Mouse (Mus musculus) spleen, embryonic (tissue): ENCODE data around the gene Snx20.
"Not testable (repeated sequence)": the region's sequence is repeated elsewhere in the genome, so short reads cannot be mapped to it uniquely, and the experiment has no call there.

ENCODE experiments used
- CTCF ChIA-PET: fragments of 350-600 bp; sonication (Branson Sonifier 250); formaldehyde crosslinking; loops from one replicate; lab custom pipeline; 2022; lab: Charles Lee

The Snx20 gene

DNA sequence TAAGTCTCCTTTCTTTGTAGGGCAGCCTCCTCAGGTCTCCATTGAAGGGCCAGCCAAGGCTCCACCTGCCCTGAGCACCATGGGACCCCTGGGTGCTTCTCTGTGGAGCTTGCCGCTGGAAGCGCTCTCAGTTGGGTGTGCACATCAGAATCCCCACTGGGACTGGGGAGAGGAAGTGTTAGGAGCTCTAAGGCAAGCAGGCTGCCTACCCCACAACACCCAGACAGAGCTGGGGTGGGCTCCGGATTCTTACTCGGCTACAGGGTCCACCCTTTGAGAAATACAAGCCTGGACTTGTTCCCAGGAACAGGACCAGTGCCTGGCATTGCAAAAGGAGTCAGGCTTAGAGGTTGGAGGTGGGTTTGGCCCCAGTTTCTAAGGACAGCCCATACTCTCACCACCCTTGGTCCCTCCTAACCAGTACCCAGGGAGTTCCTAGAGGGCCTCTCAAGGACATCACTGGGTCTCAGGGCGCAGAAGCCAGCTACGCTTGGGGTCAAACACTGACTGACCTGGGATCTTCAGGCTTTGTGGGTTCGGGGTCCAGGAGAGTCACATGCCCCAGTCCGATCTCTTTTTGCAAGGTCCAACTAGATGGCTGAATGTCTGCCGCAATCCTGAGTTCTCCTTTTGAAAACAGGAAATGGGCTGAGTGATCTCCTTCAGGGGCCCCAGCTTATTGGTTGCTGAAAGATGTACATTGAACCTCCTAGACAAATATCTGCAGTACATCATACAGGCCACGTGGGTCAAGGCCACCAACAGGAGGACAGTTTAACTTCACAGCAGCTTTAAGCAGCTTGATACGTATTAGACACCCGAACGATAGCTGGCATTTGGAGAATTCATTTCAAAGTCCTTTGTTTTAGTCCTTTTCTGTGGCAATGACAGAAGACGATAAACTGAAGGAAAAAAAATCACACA is at the start of gene Snx20:
Snx20 (minus strand) TSS at position 655 of the 924 bp plus-strand sequence.
- CTCF ChIA-PET = interaction anchor here (1.1 to 1.5 kb wide), 2 partner anchors 25 to 34 kb away, joined by 3 read pairs; no protein-coding TSS in a partner anchor

DNA sequence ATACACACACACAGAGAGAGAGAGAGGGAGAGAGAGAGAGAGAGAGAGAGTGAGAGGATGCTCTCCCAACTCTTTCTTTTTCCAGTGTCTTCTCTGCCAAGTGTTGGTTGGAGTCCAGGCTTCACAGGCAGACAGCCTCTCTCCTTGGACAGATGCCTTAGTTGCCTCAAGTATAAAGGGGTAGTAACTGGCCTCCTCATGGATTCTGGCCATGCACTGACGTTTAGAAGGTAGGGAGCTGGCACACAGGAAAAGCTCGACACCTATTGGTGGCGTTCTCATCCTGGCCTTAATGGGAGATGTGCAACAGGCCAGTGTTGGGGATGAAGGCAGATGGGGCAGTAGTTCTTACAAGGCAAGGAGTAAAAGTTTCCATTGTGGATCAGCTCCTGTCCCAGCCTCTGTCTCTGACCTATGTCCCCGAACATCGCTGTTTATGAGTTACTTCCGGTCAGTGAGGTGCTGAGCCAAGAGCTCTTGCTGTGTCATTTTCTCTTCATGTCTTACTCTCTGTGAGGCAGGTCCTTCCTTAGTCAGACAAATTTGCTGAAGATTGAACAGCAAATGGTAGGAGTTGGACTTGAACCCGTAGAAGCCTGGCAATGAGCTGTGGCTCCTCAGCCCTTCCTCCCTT is 47.8 kb upstream of the Snx20 start:
- CTCF ChIA-PET = interaction anchor here (0.7 kb wide), 1 partner anchor 29 kb away, joined by 3 read pairs; no protein-coding TSS in a partner anchor

DNA sequence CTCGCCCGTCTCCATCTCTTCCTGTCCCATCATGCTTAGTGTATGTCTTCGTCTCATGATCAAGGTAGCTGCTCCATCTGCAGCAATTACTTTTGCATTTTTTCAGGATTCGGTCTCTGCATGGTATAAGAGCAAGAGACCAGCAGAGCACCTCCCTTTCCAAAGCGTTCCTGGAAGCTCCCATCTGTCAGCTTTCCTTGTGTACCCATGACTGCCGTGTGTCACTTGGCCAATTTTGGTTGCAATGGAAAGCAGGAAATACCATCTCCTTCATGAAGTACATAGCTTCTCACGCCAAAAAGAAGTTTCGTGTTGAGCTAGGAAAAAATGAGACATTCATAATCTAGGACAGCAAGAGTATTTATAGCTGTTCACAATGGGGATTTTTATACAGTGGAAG is 45.1 kb upstream of the Snx20 start:
- CTCF ChIA-PET = interaction anchor here (0.7 kb wide), 1 partner anchor 31 kb away, joined by 6 read pairs; no protein-coding TSS in a partner anchor

DNA sequence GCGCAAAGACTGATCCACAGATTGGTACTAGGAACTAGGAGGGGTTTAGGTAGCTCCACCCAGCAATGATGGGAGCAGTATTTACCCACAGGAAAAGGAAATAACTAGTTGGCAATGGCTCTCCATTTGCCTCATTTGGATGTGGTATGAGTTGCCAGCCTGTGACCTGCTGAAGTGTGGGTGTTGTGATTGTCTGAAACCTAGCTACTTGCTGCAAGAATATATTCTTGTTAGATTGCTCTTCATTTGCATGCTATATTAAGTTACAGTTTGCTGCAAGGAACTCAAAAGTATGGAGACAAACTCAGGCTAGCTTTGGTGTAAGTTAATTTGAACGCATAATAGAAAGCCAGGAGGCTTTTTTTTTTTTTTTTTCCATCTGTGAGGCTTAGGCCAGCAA is 44.6 kb upstream of the Snx20 start:
- CTCF ChIA-PET = interaction anchor here (0.6 to 0.7 kb wide), 3 partner anchors 21 to 337 kb away, joined by 5 to 6 read pairs (median 6); no protein-coding TSS in a partner anchor

DNA sequence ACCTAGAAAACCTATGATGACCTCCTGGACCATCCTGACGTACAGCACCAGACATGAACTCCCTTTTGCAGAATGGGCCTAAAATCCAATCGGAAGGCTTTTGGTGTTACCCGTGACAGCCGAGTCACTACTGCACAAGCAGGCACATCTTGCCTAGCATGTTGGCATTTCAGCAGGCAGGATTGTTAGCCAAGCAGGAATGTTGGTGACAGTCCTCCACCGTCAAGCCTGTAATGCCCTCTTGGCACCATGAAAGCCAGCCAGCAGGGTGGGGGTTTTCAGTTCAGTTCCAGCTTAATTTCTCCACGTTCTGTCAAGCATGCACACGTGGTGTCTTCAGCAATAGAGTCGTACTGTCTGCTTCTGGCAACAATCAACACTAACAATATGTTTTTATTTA is 41.1 kb upstream of the Snx20 start:
- CTCF ChIA-PET = no interaction called here

DNA sequence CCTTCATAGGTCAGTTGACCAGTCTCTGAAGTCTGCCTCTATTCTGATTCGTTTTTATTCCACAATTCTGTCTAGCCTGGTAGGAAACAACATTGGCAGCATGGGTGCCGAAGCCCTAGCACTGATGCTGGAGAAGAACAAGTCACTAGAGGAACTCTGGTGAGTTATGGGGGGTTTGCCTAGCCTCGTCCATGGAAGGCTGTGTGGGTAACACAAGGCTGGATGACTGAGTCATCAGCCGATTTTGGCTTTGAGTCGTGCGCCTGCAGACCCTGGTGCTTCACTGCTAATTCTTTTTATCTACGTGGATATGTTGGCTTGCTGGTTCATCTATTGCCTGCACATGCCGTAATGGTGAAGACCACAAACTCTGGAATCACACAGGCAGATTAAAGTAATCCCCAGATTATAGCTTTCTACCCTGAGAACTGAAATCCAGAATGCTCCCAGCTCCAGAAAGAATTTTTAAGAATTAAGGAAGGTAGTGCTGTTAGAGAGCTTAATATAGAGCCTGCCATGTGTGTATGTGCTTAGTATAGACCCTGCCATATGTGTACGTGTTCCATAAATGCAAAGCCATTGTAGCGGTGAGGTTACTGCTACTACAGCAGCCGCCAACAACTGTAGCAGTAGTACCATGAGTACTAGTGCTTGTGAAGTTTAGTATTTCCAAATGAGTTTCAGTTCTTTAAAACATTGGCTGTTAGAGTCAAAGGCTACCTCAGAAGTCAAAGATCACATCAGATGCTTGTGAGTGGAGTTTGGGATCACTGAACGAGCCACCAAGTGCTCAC is 39.6 kb upstream of the Snx20 start:
- CTCF ChIA-PET = no interaction called here

DNA sequence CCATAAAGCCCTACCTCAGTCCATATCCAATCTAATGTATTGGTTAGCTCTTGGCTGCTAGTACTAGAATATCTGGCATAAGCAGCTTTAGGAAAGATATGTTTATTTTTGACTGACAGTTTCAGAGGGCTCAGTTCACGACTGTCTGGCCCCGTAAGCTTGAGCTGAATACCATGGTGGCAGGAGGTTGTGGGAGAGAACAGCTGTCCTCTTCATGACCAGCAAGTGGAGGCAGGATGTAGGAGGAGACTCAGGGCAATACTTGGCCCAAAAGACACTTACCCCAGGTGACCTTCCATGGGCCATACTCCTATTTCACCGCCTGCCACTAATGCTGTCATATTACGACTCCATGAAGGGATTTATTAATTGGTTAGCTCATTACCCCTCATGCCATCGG is 37.9 kb upstream of the Snx20 start:
- CTCF ChIA-PET = interaction anchor here (1.0 kb wide), 1 partner anchor 15 kb away, joined by 5 read pairs; no protein-coding TSS in a partner anchor

DNA sequence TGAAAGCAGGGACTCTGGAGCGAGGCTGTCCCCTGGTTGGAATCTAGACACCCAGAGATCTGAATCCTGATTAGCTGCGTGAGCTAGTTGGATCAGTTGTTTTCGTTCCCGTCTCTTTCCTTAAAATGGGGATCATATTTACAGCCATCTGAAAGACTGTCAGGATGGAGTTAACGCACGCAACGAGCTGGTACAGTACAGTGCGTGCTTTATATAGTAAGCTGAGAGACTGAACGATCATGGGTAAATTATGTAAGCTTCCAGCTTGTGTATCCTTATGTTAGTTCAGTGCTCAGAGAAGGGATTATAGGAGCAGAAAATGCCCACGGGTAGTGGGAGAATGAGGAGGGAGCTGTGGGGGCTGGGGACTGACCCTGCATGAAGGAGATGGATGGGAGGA is 35.6 kb upstream of the Snx20 start:
- CTCF ChIA-PET = no interaction called here

DNA sequence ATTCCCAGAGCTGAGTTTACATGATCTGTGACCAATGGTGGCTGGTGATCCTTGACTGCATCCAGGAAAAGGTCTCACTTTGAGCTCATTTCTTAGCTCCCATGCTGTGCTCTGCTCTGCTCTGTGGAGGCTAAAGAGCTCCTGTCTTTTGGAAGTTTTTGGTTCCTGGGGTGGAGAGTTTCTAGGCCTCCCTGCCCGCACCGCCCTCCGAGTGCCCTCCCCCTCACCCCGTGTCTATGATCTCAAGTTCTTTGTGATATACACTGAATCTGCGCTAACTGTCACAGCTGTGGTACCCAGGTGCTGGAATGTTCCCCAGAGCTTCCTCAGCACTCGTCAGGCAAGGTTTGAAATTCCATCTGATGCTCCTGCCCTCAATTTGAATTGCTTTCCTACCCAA is 34.9 kb upstream of the Snx20 start:
- CTCF ChIA-PET = interaction anchor here (1.0 kb wide), 1 partner anchor 8 kb away, joined by 3 read pairs; no protein-coding TSS in a partner anchor

DNA sequence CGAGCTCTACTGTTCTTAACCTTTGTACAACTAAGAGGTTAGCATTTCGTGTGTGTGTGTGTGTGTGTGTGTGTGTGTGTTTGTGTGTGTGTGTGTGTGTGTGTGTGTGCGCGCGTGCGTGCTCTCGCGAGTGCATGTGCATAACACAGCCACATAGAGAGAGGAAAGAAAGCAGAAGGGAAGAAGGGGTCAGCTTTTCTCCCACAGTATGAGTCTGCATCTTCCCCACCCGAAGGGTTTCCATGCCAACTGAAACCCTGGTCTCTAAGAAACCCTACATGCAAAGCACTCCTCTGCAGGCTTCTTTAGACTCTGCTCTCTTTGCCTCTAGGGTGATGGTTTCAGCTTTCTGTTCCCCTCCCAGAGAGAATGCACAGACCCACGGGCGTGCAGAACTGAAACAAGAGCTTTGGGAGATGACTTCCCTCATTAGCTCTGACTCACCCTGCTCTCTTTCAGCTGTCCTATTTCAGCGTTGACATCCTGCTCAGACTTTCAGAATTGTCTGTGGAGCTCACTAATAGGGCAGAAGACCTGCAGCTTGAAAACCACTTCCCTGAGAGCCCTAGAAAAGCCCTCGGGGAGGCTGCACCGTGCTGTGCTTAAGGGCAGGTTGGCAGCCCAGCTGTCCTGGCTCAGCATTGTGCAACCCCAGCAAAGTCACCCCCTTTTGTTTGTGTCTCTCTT is 32.6 kb upstream of the Snx20 start:
- CTCF ChIA-PET = interaction anchor here (0.7 to 3.4 kb wide), 3 partner anchors 25 to 33 kb away, joined by 3 to 32 read pairs (median 3); partner anchors contain the start of genes Cyld and Snx20

DNA sequence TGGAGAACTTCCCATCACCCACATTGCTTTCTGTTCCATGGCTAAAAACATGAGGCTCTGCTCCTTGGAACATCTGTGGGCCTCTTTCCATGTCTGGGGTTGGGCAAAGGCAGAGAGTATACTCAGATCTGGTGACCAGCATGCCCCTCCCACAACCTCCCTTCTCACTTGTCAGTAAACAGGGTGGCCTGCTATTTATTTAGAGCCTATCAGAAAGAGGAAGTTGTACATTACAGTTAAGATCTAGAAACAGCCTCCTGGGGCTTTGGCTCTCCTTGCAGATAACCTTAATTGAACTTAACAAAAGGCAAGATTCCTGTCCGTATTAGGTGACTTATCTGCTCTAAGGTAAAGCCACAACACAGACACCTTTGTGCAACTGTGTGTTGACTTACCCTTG is 30.5 kb upstream of the Snx20 start:
- CTCF ChIA-PET = interaction anchor here (3.4 kb wide), 1 partner anchor 29 kb away, joined by 32 read pairs; the partner anchor contains the start of gene Cyld

DNA sequence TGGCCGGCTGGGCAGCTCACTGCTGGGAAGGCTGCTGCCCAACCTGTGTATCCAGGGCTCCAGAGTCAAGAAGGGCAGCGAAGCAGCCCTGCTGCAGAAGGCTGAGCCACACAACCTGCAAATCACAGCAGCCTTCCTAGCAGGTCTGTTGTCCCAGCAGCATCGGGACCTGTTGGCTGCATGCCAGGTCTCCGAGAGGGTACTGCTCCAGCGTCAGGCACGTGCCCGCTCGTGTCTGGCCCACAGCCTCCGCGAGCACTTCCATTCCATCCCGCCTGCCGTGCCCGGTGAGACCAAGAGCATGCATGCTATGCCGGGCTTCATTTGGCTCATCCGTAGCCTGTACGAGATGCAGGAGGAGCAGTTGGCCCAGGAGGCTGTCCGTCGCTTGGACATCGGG is 29.0 kb upstream of the Snx20 start:
- CTCF ChIA-PET = no interaction called here

DNA sequence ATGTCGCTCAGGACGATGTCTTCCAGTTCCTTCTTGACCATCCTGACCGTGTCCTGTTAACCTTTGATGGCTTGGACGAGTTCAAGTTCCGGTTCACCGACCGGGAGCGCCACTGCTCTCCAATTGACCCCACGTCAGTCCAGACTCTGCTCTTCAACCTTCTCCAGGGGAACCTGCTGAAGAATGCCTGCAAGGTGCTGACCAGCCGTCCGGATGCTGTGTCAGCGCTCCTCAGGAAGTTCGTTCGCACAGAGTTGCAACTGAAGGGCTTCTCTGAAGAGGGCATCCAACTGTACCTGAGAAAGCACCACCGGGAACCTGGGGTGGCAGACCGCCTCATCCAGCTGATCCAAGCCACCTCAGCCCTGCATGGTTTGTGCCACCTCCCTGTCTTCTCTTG is 28.2 kb upstream of the Snx20 start:
- CTCF ChIA-PET = no interaction called here

DNA sequence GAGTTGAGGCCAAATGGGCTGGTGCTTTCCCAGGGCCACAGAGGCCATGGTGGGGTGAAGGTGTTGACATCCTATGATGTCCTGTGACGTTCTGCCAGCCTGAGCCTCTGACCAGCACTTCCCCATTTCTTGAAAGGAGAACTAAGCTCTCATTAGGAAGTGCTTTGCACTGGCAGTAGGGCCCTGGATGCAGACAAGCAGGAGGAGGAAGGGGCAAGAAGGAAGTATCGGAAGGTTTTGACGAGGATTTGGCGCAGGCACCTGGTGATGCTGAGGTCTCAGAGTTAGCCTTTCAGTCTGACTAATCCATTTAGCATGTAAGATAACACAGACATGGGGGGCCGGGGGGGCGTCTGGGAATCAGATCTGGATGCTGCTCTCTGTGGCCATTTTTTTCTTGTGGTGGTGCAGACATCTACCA is 26.5 kb upstream of the Snx20 start:
- CTCF ChIA-PET = interaction anchor here (0.9 to 1.7 kb wide), 2 partner anchors 8 to 15 kb away, joined by 3 to 4 read pairs; partner anchors contain the start of gene Nod2

DNA sequence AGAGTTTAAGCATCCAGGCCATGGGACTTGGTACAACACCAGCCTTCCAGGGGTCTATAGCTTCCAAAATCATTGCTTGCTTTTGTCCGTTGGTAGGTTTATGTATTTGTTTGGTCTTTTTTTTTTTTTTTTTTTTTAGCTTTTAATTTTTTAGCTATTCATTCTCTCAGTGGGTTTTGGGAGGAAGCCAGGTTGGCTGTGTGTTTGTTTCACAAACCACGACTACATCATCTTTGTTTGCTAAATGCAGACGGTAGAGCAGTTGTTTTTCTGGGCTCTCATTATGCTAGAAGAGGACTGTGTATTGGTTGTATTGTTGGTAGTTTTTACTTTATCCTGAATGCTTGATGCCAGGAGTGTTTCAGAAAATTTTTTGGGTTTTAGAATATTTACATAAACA is 23.9 kb upstream of the Snx20 start:
- CTCF ChIA-PET = interaction anchor here (0.6 to 0.8 kb wide), 3 partner anchors 20 to 33 kb away, joined by 3 to 6 read pairs (median 4); partner anchors contain the start of gene Snx20

DNA sequence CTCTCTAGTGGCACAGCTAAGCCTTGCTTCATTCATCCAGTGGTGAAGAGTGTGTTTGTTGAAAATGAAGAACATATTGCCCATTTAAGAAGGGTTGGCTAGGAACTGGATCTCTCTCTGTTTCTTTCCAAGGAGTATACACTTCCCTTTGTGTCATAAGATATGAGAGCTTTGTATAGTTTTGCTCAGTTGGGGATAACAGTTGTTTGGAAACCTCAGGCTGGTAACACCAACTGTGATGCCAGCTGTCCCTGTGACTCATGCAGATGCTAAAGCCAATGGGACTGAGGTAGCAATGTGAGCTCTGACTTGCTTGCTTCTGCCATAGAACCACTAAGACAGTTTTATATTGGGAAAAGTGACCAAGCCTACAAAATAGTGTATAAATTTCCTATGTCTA is 19.4 kb upstream of the Snx20 start:
- CTCF ChIA-PET = interaction anchor here (0.5 kb wide), 1 partner anchor 28 kb away, joined by 3 read pairs; no protein-coding TSS in a partner anchor

DNA sequence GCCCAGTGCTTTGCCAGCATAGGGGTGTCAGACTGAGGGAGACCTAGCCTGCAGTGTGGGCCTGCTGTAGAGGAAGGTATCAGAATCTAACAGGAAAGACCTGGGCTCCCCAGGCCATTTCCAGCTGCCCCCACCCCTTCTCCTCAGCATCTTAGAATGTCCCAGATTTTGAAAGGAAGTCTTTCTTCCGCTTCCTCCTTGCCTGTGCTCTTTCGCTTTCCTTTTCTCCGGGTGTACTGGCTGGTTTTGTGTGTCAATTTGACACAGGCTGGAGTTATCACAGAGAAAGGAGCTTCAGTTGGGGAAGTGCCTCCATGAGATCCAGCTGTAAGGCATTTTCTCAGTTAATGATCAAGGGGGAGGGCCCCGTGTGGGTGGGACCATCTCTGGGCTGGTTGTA is 15.2 kb upstream of the Snx20 start:
- CTCF ChIA-PET = not testable (repeated sequence)

DNA sequence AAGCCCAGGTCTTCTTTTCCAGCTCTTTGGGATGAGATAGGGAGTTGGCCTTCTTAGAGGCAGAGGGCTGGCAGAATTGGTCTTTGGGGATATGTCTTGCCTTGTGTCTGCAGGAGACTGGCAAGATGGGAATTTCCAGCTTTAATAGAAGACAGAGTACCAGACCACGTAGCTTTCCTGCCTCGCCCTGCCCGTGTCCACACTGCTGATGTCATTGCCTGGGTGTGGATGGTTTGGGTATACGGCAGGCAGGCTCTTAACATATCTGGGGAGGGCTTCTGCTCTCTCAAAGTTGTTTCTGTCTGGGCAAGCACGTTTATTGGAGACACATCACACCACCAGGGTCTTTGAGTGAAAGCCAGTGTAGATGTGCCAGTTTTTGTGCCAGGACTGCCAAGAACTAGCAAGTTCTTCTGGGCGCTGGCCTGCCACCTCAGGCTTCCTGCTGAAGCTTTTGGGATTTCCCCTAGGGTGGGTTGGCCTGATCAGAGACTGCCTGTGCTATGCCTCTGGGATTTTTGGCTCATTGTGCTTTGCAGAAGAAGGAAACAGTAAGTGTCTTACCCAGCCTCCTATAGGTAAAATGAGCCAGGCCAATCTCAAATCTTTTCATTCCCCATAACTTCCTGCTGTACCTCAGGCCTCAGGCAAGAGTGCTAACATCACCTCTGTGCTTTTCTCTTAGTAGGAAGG is 14.2 kb upstream of the Snx20 start:
- CTCF ChIA-PET = interaction anchor here (0.6 kb wide), 1 partner anchor 31 kb away, joined by 6 read pairs; no protein-coding TSS in a partner anchor

DNA sequence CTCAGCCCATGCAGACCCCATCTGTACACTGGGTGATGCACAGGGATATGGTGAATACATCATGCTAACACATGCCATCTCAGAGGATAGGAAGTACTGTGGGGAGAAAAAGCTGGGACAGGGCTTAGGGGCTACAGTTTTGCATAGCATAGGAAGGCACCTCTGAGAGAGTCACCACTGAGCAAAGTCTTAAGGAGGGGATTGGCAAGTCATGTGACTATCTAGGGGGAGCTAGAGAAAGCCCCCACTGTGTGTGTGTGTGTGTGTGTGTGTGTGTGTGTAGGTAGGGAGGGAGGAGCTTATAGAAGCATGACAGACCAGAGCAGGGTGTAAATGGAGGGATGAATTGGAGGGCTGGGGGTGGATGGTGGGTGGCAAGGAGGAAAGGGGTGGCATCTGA is 12.4 kb upstream of the Snx20 start:
- CTCF ChIA-PET = no interaction called here
